Mouse (Mus musculus) c-Kit-negative CD71-positive TER-119-positive erythroid progenitor cells, embryonic 14.5 days (primary cell): ENCODE results near the gene Stt3a.
A peak's percentile ranks its signal among the peaks of the same experiment; 100 is the strongest.

Source experiments
- DNase-seq: peaks from one replicate; pipeline ENCODE4 v3.0.0-alpha.2; 2013; ENCODE audit warnings: low read depth, low spot score

The Stt3a gene

GRCm38 (mm10) chr9:36767203-36768143 lies at the start of gene Stt3a:
Stt3a (minus strand) TSS chr9:36767679.
- DNase-seq, result peak; percentile 100

DNA sequence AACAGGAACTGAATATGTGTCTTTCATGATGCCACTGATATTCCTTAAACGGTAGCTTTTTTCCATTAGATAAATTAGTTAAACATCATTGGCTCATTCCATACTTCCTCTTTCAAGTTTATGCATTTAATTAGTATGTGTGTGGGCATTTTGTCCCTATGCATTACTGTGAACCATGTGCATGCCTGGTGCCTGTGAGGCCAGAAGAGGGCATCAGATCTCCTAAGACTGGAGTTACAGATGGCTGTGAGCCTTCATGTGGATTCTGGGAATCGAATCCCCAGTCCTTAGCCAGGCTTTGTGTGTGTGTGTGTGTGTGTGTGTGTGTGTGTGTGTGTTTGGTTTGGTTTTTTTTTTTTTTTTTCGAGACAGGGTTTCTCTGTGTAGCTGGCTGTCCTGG lies 47.0 kb upstream of the Stt3a start:
- DNase-seq, result no peak

DNA sequence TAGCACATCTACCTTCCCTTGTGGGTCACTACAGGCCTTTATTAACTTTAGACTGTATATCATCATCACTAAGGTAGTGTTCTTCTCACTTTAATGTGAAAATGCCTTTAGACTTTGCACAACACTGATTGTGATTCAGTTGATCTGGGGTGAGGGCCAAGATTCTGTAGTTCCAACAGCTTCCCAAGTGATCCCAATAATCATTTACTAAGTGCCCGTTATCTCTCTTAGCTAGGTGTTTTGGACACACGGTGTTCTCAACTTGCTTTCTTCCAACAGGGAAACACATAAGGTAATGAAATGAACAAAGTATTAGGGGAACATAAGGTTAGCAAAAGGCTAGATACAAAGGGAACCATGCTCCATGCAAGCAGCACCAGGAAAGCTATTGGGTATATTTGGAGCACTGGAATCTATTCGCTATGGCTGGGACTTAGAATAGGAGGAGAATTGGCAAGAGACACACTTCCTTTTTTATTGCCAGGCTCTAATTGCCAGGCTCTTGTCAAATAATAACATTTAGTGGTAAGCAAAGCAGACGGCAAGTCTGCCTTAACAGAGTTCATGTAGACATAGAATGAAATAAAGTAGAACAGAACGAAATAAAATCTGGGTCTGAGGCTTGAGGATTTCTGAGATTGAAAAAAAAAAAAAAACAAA lies 40.8 kb upstream of the Stt3a start:
- DNase-seq, result no peak

DNA sequence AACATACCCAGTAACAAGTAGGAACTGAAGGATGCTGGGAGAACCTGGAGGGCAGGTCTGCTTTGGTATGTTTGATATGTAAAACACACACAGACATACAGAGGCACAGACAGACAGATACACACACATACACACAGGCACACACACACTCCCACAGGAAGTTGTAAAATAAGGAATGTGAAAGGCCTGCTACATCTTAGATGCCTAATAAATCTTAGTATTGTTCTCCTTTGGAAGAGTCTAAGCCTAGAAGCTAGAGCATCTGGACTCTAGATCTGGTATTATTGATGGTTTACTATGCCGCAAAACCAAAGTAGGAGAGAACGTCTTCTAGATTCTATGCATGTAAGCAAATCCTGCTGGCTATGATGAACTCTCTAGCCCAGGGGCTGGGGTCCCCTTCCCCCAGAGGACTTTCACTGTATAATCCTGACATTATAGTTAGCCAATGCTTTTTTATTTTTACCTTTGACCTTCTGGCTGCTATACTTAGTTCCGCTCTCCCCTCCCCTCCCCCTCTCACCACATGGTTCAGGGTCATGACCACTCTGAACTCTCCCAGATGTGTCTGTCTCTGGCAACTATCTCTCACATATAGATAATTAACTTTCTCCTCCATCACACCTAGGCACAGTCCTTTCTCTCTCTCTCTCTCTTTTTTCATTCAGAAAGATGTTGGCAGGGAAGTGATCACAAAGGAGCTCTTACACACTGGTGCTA lies 37.9 kb upstream of the Stt3a start:
- no peak for DNase-seq

DNA sequence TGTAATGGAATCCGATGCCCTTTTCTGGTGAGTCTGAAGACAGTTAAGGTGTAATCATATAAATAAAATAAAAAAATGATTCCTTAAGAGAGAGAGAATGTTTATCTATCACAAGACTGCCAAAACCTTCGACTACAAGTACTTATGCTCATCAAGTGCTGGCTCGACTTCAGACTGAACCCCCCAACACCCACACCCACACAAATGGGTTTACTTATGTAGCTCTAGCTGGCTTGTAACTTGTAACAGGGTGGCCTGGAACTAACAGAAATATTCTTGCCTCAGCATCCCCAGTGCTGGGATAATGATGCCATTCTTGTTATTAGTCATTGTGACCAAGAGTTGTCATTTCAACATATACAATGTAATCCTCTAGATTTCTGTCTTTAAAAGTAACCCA lies 36.4 kb upstream of the Stt3a start:
- DNase-seq, result no peak

DNA sequence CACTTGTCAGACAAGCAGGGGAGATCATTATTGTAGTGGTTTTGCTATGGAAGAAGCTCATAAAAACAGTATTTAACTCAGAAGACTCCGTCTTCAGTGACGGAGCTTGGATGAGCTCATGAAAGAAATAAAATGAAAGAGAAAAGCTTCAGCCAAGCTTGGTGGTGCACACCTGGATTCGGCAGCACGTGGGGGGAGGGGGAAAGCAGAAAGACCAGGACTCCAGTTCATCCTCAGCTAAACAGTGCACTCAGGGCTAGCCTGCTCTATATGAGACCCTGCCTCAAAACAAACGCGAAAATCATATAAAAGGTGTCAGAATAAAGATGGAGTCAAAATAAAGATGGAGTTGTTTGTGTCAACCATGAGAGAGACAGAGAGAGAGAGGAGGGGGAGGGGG lies 35.9 kb upstream of the Stt3a start:
- DNase-seq, result no peak

DNA sequence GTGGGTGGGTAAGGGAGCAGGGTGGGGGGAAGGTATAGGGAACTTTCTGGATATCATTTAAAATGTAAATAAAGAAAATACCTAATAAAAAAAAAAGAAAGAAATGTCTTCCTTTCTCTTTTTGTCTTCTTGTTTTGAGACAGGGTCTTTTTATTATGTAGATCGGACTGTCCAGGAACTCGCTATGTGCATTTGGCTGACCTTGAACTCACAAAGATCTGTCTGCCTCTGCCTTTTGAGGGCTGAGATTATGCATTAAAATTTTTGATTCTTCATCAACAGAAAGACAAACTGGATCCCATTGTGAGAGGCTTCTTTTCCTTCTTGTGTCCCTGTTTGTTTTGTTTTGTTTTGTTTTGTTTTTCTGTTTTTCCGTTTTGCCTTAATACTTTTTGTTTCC lies 35.5 kb upstream of the Stt3a start:
- DNase-seq, result no peak

DNA sequence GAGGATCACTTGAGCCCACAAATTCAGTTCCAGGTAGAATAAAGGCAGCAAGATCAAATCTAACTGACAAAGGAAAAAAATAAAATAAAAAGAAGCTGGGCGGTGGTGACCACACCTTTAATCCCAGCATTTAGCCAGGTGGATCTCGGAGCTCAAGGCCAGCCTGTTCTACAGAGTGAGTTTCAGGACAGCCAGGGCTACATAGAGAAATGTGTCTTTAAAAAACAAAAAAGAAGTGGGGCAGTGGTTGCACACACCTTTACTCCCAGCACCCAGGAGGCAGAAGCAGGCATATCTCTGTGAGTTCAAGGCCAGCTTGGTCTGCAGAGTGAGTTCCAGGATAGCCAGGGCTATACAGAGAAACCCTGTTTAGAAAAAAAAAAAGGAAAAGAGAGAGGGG lies 34.5 kb upstream of the Stt3a start:
- no peak for DNase-seq

DNA sequence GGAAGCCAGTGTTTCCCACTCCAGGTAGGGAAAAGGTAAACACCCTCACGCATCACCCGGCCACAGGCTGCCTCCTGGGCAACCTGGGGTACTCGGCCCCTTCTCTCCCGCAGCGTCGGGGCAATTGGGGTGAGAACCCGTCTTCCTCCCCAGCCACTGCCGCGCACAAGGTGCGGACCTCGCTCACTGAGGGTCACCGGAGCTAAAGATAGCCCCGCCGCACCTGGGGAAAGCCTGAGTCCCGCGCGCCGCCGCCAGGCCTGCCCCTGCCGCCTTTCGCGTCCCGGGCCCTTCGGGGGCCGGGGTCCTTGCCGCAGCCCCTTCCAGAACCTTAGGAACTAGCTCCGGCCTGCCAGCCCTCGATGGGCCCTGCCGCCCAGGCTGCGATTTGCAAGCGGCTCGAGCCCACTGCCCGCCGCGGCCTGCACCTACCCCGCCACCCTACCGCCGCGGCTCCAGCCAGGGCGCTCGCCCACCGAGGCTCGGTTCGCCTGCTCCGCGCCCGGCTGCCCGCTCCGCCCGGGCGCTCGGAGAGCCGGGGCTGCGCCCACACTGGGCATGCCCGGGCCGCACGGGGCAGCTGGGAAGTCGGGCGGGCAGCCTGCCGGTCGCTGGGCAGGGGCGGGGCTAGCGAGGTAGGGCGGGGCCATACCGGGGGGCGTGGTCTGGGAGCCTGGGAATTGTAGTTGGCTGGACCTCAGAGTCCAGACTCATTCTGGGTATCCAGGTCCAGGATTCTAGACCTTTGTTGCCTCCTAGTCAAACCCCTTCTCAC lies 29.5 kb upstream of the Stt3a start, which contains the start of gene Ei24:
Gene Ei24, minus strand, starts transcription at position 613 of the 775 bp plus-strand sequence.
- peak; percentile 67 for DNase-seq

- DNase-seq, result no peak
These were observed 28.7 kb upstream of the Stt3a start for GRCm38 (mm10) chr9:36796224-36796623.

DNA sequence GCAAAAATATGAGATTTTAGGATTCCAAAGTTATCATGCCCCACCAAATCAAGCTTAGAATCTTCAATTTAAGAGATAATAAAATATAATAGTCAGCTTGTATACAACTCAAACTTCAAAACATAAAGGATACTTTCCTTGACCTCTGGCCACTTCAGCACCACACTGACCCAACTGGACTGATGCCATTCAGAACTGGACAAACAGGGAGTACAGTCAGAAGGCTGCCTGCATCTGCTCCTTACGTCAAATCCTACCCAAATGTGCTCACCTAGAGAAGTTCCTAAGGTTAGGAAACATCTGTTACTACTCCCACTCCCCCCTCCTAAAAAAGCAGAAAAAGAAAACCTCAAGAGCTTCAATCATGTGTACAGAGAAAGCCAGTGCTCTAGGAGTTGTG lies 28.1 kb upstream of the Stt3a start:
- DNase-seq, result no peak

DNA sequence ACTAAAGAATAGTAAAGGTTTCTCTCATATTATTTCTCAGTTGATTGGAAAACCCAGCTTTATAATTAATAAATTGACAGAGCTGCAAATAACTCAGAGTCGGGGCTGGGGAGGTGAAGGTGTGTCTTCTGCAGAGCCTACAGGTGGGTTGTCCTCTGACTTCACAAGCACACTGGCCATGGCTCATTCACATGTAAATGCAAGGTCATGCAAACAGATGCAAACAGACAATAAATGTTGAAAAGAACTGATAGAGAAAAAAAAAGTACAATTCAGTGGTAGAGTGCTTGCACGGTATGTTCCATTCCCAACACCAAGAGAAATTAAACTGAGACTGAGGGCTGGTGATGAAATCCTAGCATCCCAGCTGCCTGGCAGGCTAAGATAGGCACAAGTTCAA lies 27.0 kb upstream of the Stt3a start:
- DNase-seq, result no peak

DNA sequence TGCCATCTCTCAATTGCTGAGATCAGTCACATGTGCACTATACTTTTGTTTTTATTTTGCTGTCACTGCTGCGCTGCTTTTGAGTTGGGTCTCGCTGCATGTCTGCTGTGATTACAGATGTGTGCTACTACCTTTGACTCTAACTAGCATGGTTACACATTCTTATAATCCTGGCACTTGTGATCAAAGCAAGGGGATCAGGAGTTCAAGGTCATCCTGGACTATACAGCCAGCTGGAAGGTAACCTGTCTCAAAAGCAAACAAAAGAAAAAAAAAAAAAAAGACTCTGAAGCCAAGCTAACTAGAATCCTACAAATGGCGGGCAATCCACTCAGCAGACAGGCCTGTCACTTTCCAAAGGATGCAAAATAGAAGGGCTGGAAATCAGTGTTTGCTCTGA lies 24.7 kb upstream of the Stt3a start:
- DNase-seq, result no peak

- DNase-seq, result no peak
These were observed 16.4 kb upstream of the Stt3a start for GRCm38 (mm10) chr9:36783921-36784320.

GRCm38 (mm10) chr9:36769048-36769413 lies 1.6 kb upstream of the Stt3a start:
- DNase-seq, result no peak

- DNase-seq, result peak; percentile 36
These were observed 923 bp upstream of the Stt3a start for GRCm38 (mm10) chr9:36768156-36769047.

- no peak for DNase-seq
These were observed 3.1 kb downstream of the Stt3a start for GRCm38 (mm10) chr9:36764378-36764777.

GRCm38 (mm10) chr9:36727034-36727755 lies 40.3 kb downstream of the Stt3a start, which contains the start of gene Chek1:
Chek1 (minus strand) TSS chr9:36727065.
- no peak for DNase-seq

DNA sequence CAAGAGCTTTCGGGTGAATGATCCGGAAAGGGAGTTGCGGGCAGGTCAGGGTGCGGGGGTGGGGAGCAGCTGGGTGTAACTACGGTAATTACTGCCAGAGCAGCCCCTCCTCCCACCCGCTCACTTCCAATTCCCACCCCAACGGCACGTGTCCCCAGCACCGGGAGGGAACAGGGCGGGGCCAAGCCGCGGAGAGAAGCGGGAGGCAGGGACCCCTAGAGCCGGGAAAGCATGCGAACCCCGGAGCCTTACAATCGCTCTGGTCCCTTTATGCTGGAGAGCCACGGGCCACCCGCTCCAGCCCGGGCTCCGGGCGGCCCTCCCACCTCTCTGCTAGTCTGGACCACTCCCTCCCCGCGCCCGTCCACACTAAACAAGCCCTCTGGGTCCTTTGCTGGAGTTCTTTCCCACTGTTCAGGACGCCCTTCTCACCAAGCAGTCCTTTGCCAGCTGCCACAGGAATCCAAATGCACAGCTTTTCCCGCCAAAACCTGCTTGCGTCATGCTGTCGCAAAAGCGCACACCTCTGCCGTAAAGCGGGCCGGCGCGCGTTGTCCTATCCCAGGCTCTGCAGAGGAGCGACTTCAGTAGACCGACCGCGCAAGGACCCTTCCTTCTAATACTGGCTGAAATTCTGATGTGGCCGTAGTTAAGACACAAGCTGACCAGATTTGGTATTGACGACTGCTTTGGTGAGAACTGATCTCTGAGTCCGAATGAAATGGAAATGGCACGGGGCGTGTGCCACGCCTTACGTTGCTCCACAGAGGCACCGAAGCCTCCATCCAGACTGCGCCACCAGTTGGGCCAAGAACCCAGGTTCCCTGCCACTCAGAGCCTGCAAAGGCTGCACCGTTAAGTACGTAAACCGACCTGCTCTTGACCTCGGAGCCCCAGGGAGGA lies 41.1 kb downstream of the Stt3a start:
- peak; percentile 84 for DNase-seq
